Mouse (Mus musculus): Measurements from ENCODE around the gene Atp8a1. TPM values are rescaled to one million over a fixed set of nuclear protein-coding genes. Genes with fewer than 3 reads are reported as not detected.

Atp8a1 gene
- total RNA-seq, 2 experiments from 2014 or later: 162 to 182 TPM

DNA sequence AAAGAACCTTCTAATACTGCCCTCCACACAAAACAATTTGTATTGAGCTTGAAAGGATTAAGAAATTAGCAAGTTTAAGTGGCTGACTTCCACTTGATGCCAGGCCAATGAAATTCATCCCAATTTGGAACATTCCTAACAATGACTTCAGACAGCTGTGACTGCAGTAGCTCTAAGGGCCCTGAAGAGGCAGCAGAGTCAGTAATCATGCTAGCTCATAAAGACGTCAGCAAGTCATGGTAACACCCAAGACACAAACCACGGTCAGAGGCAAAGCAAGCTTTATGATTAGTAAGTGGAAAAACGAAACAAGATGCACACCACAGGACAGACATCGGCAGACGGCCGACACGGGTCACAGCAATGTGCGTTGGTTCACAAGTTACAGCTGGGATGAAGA is 69.2 kb downstream of the Atp8a1 start:
- DNase-seq (ENCODE audit: extremely low spot score in 1 of 2, low spot score in 1 of 2): peak; percentile 24 to 31

DNA sequence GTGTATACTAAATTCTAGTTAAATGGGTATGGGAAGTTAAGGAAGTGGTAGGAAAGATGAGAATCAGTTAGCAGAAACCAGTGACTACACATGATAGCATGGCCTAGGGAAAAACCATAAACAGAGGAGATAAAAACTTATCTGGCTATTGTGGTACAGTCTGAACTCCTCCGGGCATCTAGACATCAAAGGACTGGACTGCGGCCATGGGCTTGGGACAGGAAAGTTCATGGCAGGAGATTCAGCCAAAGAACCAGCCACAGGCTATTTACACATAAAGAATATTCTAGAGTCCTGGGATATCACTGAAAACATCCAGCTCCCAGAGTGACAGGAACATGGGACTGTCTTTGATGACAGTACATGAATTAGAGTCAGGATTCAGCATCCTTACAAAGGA is 73.0 kb downstream of the Atp8a1 start:
- no peak for DNase-seq (ENCODE audit: extremely low spot score in 1 of 2, low spot score in 1 of 2)

DNA sequence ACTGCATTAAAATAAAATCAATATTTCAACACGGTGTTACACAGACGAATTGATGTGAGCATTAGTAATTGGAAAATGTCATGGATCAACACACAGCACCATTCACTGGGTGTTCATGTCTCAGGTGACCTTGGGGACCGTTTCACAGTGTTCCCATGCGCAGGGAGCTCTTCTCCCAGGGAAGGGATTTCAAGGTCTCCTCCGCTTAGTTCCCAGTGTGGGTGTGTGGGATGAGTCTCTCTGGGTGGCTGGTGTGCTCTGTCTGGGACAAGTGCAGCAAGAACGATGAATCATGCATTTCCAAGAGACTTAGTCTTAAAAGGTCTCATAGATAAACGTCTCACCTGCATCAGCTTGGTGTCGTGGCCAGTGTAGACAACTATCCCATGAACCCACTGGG is 78.5 kb downstream of the Atp8a1 start:
- no peak for DNase-seq (ENCODE audit: extremely low spot score in 1 of 2, low spot score in 1 of 2)

DNA sequence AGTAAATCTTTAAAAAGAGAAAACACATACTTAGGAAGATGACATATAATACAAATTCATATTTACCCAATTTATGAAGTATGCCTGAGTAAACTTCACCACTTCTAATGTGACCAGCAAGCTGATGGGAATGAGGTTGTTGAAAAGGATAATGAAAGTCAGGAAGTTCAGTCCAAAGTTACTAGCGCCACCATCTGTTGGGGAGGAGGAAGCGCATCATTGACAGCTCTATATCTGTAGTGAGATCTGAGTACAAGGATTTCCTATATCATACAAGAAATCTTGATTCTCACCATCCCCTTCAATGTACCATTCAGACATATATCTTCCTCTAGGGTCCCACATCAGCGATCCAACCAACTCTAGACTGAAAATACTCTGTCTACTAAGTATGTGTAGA is 82.4 kb downstream of the Atp8a1 start:
- DNase-seq (ENCODE audit: extremely low spot score in 1 of 2, low spot score in 1 of 2): no peak

DNA sequence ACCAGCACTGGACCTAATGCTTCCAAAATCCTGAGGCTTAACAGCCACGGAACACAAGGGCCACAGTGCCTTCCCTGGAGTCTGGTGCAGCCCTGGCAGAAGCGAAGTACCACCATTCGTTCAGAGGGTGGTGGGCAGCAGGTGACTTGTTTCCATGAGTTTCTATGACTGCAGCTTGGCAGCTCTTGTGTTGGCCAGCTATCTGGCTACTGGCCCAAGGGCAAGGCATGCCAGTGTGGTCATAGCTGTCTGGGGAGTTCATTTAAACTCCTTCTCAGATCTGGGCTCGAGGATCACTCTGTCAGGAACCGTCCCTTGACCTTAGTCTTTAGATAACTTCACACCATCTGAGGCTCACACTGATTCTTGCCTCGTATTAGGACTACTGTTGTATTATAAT is 89.1 kb downstream of the Atp8a1 start:
- no peak for DNase-seq (ENCODE audit: extremely low spot score in 1 of 2, low spot score in 1 of 2)

DNA sequence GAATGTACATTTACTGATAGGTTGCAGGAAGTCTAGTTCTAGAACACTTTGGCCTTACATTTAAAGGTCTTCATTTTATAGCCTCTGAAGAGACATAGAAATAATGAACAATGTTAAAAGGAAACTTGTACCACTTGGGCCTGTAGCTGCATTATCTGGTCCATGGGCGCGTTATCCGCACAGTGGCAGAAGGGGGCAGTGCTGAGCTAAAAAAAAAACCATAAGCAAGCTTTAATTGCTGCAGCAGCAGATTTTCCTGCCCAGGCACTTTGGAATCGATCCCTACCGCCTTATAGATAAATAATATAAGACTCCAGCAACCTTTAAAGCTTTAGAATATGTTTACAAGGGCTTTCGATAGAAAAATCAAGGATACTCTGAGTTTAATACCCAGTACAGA is 91.1 kb downstream of the Atp8a1 start:
- peak in 1 of 2 experiments; percentile 56 for DNase-seq (ENCODE audit: extremely low spot score in 1 of 2, low spot score in 1 of 2)

DNA sequence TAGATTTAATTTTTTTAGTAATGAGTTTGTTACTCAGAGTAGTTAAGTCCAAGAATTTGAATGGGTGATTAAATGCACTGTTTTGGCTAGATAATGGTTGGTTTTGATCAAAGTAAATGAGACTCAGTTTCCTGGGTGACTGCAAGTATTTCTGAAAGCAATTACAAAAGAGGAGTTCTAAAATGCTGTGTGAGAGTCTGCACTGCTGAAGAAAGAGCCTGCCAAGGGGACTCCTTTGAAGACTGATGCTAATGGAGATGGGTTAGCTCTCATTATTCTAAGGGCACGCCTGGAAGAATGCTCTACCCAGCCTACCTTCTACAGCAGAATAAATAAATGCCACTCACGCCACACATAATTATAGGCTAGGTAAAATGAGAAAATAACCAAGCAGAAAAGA is 94.2 kb downstream of the Atp8a1 start:
- DNase-seq (ENCODE audit: extremely low spot score in 1 of 2, low spot score in 1 of 2): no peak

DNA sequence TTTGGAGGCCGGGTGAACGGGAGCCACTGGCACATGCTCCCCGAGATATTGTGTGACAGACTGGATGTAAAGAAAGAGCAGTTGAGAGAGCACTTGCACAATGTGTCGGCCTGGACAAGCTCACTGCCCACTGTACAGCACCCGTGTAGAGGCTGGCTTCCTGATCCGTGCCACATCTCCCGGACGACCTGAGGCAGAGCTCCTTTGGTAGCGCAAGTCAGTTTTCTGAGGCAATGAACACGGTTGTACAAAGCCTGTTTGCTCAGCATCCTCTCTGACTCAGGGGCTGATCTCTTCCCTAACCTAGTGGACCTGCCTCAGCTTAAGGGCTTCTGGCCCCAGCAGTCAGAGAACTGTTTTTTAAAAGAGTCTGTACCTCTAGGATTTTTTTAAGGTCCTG is 94.6 kb downstream of the Atp8a1 start:
- DNase-seq (ENCODE audit: extremely low spot score in 1 of 2, low spot score in 1 of 2): no peak

DNA sequence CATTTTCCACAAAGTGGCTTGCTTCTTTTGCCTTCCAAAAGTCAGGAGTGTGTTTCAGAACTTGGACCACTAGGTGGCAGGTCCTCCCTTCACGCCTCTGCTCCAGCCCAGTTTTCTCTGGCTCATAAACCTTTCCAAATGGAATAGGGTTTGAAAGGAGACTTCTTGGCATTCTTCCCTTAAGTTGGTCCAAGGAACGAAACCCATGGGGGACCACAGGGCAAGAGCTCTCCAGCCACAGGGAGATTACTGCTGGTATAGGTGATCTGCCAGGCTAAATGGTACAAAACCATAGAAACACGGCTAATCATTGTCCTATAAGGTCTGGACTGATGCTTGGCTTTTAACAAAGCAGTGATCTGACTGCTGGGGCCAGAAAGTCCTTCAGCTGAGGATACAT is 95.2 kb downstream of the Atp8a1 start:
- DNase-seq (ENCODE audit: extremely low spot score in 1 of 2, low spot score in 1 of 2): peak in 1 of 2 experiments; percentile 44

DNA sequence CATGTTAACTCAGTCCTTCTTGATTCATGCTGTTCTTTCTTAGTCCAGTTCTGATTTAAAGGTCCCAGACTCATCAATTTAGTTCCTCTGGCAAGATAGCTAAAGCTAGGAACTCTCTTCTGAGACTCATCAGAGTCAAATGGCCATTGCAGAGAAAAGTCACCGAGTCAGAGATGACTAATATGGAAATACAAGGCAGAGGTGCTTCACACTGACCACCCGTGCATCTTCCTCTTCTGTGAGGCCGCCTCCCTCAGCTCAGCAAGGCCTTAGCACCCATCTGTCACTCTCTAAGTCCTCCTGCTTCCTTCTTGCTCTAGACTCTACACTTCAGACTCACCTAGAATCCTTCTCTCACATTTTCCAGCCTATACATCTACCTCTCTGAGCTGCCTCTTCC is 108.0 kb downstream of the Atp8a1 start:
- DNase-seq (ENCODE audit: extremely low spot score in 1 of 2, low spot score in 1 of 2): no peak

DNA sequence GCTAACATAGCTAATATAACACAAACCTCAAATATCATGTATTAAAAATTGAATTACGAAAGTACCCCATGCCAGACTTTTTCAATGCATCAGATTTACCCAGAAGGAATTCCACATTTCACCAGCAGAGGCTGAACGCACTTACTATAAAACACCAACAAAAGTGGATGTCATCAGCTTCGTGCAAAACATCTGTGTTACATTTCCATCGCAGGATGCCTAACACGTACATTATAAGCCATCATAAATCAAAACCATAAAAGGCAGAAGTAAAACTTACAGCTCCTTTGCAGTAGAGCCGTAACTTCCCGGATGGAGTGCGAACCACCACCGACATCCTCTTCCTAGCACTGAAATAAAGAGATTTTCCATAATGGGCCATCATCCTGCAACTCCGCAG is 109.1 kb downstream of the Atp8a1 start:
- no peak for DNase-seq (ENCODE audit: extremely low spot score in 1 of 2, low spot score in 1 of 2)

DNA sequence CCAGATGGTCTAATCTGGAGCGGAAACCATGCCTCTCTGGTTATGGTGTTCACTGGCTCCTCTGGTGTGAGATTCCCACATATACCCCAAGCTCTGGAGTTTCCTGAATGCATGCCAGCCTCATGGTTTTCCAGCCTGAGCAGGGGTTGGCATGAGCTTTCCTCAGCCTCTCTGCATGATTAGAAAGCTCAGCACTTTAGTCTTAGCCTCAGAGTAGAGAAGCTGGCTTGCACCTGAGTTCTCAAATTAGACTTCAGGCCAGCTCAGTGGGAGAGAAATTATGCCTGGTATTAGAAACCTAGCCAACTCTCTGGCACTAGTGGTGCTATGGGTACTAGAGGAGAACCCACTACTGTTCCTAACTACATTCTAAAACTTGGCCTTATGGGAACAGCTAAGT is 111.5 kb downstream of the Atp8a1 start:
- DNase-seq (ENCODE audit: extremely low spot score in 1 of 2, low spot score in 1 of 2): no peak

DNA sequence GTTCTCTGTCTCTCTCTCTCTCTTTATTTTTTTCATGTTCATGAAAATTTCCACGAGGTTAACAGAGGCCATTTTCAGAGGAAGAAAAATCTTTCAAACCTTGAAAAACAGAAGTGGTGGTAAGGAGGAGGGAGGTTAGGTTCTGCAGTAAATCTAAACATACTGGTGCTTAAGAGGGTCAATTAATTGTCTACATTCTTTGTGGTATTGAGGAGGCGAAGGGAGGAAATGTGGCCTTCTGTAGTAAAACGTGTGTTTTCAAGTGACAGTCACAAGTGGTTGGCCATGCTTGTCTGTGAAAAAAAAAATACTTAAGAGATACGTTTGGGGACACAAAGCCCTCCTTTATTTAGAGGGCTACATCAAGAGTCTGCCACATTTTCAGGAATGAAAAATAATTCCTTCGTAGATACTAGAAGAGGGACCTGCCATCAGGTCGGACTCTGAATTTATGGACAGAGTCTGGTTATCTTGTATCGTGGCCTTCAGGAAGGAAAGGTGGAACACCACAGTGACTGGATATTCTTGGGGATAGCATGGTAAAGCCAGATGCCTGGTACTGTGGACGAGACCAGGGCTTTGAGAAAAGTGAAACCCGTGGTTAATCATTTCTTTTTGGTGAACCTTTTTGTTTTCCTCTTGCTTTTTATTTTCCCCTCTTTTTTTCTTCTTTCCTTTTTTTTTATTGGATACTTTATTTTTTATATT is 113.5 kb downstream of the Atp8a1 start:
- DNase-seq (ENCODE audit: extremely low spot score in 1 of 2, low spot score in 1 of 2): no peak

DNA sequence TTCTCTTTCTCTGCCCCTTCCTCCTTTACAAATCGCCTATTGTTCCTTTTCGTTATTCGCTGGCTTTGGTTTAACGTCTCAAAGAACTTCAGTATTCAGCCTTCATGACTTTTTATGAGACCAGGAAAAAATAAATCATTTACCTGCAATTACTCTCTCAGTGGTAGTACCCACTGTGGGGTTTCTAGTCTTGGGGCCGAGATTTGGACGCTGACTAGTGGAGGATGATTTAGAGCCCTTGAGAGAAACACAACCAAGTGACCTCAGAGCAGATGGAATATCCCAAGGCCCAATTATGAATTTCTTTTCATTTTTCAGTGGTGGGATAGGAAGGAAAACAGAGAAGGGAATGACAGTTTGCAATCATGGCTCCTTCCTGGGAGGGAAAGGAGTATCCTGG is 114.1 kb downstream of the Atp8a1 start:
- no peak for DNase-seq (ENCODE audit: extremely low spot score in 1 of 2, low spot score in 1 of 2)

DNA sequence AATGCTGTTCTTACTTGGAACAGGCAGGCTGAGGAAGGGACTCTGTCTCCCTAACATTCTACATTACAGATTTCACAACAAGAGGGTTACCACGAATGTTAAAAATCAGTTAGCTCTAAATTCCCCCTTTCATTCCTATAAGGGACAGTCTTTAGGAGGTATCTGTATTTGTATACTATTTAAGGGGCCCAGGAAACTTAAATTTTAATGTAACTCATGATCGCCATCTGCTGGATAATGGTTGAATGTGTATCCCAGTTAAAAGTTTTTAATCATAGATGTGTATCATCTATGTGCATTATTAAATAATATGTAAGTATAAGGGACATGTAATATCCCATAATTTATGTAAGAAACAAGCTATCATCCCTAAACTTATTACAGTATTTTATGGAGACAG is 119.5 kb downstream of the Atp8a1 start:
- no peak for DNase-seq (ENCODE audit: extremely low spot score in 1 of 2, low spot score in 1 of 2)

DNA sequence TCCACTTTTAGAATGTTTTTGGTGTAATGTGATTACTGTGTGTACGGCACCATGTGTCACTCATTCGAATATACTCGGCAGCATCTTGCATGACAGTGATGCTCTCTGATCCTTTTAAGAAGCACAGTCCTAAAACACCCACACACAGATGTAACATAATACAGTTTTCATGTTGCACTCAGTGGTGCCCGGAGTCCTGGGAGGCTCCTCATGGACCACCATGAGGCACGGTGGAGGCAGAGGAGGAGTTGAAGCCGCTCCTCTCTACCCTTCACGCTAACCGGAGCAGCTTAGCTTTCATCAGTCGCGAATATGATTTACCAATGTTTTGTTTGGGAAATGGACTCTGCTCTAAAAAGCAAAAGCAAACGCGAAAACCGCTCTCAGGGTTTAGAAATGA is 120.4 kb downstream of the Atp8a1 start:
- DNase-seq (ENCODE audit: extremely low spot score in 1 of 2, low spot score in 1 of 2): no peak

DNA sequence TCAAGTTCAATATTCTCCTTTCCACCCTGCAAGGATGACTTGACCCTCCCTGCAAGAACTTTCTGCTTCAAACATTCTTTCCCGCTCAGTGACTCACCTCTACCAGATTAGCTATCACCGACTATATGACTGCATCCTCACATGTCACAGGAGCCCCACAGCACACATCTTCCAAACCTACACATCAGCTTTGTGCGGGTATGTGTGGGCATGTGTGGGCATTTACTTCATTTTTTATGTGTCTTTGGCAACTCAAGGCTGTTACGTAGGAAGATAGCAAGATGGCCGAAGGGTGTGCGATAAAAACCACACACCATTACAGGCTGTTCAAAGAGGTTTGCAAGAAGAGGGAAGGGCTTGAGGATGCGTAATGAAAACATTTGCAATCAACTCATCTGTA is 145.6 kb downstream of the Atp8a1 start:
- DNase-seq (ENCODE audit: extremely low spot score in 1 of 2, low spot score in 1 of 2): no peak

DNA sequence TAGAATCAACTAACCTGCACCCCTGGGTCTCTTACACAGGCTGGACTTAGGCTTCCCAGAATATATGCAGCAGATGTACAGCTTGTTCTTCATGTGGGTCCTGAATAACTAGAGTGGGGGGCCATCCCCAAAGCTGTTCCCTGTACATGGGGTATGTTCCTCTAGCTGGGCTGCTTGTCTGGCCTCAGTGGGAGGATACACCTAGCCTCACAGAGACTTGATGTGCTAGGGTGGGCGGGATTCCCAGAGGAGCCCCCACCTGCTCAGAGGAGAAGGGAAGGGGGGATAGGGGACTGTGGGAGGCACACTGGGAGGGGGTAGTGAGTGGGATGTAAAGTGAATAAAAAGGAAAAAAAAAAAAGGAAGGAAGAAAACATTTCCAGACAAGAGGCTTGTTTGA is 147.8 kb downstream of the Atp8a1 start:
- no peak for DNase-seq (ENCODE audit: extremely low spot score in 1 of 2, low spot score in 1 of 2)

DNA sequence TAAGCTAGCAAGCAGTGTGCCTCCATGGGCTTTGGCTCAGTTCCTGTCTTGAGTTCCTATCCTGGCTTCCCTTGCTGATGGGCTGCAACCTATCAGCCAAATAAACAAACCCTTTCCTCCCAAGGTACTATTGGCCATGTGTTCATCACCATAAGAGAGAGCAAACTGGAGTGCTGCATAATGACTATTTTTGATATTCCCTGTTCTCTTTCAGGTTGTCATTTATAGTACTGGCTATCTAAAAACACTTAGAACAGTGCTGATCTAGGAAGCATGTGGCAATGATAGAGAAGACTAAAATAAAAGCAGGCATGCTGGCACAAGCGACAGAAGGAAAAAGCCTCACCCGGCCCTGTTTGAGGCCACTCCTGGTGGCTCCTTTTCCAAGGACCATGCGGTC is 149.1 kb downstream of the Atp8a1 start:
- DNase-seq (ENCODE audit: extremely low spot score in 1 of 2, low spot score in 1 of 2): no peak

DNA sequence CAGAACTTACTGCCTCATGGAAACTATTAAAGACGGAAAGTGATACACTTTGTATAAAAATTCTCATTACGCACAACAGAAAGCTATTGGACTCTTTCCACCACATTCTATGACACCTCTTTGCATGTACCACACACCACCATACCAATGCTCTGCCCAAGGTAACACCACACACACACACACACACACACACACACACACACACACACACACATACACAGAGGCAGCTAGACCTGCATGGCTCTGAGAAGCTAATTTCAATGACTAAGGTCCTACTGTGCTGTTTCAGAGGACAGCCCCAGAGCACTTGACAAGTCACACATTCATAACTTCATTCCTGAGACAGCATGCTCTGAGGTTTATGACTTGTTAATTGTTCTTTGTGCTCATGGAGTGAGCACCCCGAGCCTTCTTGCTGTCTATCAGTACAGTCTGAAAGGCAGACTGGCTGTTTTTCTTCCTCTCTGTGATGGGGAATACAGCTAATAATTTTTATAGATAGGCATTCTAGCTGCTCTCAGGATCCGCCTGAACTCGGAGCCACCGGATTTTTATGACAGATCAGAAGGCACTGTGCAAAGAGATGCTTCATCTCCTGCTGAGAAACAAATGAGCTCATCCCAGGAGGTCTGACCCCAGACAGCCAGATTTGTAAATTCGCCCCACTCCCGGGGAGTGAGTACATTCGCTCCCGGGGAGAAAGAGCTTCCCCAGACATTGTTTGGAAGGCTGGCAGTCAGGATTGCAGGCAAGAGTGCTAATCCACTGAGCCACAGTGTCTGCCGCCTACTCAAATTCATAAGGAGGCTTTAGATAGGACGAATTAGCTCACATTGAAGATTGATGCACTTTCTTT is 150.3 kb downstream of the Atp8a1 start:
- no peak for DNase-seq (ENCODE audit: extremely low spot score in 1 of 2, low spot score in 1 of 2)

DNA sequence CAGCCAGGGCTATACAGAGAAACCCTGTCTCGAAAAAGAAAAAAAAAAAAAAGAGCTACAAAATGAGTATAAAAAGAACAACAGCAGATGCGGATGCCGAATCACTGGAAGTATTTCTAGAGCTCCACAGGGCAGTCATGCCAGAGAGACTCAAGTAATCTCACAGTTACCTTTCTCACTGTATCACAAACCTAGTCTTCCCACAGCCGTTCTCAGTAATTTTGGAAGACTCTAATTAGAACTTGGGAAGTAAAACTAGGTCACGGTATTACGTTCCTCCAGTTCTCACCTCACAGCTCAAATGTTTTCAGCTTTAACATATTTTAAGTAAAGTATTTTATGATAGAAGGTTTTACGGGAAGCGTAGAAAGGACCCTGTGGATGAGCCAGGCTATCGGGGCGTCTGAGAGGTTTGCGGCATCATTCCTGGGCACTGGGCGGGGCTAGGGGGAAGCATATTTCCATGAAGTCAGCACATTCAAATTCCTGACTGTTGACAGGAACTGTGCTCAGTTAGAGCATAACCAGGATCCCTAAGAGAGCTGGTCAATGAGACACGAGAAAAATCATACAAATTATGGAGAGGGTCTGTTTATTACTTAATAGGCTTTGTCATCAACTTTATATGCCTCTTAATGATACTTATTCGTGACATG is 152.1 kb downstream of the Atp8a1 start:
- DNase-seq (ENCODE audit: extremely low spot score in 1 of 2, low spot score in 1 of 2): no peak

DNA sequence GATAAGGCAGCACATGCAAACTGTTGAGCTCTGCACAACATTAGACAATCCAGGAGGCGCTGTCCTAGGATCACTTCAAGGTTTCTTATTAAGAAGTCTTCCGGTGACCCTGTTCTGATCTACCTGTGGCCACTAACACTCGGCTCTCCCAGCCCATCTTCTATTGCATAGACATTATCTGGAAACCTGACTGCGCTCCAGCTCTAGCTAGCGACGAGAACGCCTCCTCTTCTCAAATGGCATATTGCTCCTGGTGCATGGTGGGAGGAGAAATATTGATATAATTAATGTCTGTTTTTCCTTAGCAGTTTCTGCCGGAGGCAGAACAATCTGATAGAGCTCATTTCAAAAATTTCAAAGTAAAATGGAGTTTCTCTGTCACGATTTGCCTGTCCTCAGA is 156.9 kb downstream of the Atp8a1 start:
- DNase-seq (ENCODE audit: extremely low spot score in 1 of 2, low spot score in 1 of 2): no peak

Measured in layer of hippocampus, postnatal 25 days (tissue).